Mouse (Mus musculus) mesoderm, embryonic 11.5 days (tissue): ENCODE measurements around the gene Ccdc154.
A peak's percentile ranks its signal among the peaks of the same experiment; 100 is the strongest.
"Not testable (repeated sequence)": the region's sequence is repeated elsewhere in the genome, so short reads cannot be mapped to it uniquely, and the experiment has no call there.

Experiments used
- DNase-seq: peaks from one replicate; pipeline ENCODE4 v3.0.0-alpha.2; 2012; ENCODE audit warnings: low read depth, low spot score

Gene Ccdc154

DNA sequence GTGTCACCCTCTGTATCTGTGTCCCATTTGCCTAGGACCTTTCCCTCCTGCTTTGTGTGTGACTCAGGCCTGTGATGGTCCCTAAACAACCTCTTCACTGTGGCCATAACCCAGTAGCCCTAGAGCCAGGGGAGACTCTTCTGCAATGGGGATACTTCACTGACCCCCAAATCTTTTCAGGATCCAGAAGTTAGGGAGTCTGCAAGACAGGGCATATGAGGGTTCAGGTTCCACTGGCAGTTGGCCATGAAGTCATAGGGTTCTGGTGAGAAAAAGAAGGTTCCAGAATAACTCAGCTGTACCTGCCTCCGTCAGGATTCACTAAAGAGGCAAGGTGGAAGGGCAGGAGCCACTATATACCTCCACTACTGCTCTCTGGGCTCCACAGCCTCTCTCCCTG is at the start of gene Ccdc154:
Gene Ccdc154, plus strand, starts transcription at position 301 of the 400 bp plus-strand sequence.
- DNase-seq, result no peak

DNA sequence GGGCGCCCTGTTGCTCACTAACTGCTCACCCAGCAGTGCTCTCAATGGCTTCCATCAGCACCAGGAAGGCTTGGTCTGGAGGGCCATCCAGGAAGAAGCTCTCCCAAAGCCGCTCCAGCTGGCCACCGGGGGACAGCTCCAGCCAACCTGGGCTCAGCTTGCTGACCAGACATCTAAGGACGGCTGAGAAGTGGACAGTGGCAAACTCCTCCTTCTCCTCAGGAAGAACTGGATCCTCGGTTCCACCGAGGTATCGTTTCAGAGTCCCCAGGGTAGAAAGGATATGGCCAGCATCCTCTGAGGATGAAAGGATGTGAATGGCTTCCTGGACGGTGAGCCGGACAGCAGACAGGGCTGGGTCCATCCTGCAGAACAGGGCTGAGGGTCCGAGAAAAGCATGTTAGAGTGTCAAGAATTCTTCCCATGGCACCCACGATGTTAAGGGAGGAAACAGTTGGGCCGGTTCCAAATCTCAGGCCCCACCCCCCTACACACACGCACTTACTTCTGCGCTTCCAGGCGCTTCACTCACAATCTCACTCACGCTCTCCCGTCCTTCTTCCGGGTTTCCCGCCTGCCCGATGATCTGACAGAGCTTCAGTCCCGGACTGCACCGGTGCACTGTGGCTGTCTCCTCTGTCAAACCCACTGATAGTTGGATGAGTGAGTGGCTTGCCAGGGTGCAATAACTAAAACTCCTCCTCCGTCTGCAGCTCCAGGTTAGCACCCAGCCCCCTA is 47.2 kb upstream of the Ccdc154 start:
- no peak for DNase-seq

DNA sequence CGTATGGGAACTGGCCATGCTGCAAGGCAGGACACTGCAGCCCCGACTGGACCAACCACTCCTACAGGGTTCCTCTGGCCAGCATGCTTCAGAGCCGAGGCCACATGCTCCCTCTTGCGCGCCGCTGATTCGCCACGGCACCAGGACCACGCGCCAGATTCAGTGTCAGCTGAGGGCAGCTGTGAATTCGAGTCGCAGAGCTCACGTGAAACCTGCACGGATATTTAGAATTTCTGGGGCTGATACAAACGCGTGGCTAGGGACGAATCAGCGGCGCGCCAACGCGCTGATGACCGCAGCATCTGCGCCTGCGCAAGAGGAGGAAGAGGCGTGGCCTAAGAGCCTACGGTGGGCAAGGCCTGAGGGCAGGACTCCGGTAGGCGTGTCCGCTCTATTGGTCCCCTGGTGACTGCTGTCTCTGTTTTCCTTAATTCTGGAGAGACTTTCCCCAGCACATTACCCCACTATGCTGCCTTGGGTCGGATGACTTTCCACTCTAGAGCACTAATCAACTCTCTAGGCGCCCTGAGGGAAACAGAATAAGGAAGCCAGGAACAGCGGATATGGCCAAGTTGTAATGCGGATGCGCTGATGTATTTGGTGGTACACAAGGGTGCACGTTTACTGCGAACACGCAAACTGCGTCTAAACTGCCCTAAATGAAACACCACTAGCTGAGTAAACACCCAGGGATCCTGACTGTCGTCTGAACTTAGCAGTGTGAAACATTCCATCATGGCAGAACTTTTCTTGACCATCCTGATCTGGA is 46.4 kb upstream of the Ccdc154 start, which contains the start of gene Telo2:
Gene Telo2, minus strand, starts transcription at position 304 of the 769 bp plus-strand sequence.
- DNase-seq, result peak; percentile 95

DNA sequence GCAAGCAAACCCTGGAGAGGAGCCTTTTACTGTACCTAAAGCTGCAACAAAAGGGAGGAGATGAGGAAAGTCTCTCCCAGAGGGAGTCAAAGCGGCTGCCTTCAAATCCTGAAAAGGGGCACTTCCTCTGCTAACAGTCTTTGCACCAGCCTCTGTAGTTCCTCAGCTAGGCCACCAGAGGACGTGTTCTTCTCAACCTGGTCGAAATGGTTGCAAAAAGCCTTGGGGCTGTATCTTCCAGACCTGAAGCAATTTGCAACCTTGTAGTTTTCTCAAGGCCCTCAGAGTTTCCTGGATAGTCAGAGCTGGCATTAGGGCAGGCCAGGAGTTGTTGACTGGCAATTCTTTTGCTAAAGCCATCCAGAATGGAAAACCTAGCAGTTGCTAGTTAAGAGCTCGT is 45.0 kb upstream of the Ccdc154 start:
- DNase-seq, result peak; percentile 50

DNA sequence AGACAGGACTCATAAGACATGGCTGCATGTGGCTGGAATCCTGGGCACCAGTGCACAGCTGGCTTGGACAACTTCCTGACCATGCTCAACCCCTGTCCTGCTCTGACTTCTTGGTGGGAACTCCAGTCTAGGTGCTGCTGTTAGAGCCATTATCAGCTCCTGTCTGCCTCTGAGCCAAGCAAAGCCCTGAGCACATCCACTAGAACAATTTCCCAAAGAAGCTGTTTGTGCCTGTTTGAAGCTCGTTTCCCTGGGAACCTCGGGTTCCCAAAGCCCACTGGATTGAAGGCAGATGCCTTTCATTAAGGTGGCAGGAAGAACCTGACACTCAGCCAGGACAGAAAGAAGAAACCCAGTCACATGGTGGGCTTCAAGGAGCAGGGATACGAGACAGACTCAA is 41.9 kb upstream of the Ccdc154 start, which contains the start of gene Ptx4:
Gene Ptx4, plus strand, starts transcription at position 355 of the 400 bp plus-strand sequence.
- DNase-seq, result no peak

GRCm38 (mm10) chr17:25123979-25124378 is 38.3 kb upstream of the Ccdc154 start:
- no peak for DNase-seq

DNA sequence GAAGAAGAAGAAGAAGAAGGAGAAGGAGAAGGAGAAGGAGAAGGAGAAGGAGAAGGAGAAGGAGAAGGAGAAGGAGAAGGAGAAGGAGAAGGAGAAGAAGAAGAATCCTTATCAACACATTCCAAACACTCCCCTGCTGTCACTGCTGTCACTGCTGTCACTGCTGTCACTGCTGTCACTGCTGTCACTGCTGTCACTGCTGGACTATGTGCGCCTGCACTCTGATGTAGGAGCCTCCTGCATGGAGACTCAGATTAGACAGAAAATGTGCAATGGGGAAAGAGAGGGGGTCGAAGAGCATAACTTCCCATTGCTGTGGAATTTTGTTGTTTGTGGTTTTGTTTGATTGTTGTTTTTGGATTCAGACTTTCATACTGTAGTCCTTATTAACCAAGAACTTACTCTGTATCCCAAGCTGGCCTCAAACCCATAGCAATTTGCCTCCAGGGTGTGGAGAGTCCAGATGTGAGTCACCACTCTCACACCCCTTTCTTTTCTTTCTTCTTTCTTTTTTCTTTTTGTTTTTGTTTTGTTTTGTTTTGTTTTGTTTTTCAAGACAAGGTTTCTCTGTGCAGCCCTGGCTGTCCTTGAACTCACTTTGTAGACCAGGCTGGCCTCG is 36.7 kb upstream of the Ccdc154 start:
- not testable (repeated sequence) for DNase-seq

- no peak for DNase-seq
Observed at GRCm38 (mm10) chr17:25127079-25127478, 35.2 kb upstream of the Ccdc154 start.

GRCm38 (mm10) chr17:25127681-25128080 is 34.6 kb upstream of the Ccdc154 start:
- DNase-seq, result no peak

GRCm38 (mm10) chr17:25130060-25130459 is 32.2 kb upstream of the Ccdc154 start:
- DNase-seq, result no peak

GRCm38 (mm10) chr17:25133275-25133698 is 29.0 kb upstream of the Ccdc154 start, which contains the start of gene Clcn7:
Gene Clcn7 (plus strand): TSS chr17:25133391.
- DNase-seq, result peak; percentile 95

DNA sequence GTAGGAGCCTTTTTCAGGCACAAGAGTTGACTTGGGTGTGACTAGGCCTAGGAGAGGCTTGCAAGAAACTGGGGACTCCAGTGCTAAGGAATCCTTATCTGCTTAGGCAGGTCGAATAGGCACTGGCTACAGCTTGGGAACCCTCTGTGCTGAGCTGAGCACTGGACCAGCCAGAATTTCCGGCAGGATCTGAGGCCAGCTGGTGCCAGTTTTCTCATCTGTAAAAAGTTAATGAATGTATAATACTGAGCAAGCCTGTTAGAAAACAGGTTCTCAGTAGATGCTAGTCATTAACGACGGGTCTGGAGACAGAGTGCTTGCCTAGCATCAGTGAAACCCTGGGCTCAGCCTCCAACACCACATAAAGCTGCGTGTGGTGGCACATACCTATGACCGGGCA is 26.6 kb upstream of the Ccdc154 start:
- DNase-seq, result no peak

- no peak for DNase-seq
Observed at GRCm38 (mm10) chr17:25138803-25139202, 23.5 kb upstream of the Ccdc154 start.

- no peak for DNase-seq
Observed at GRCm38 (mm10) chr17:25139960-25140359, 22.3 kb upstream of the Ccdc154 start.

DNA sequence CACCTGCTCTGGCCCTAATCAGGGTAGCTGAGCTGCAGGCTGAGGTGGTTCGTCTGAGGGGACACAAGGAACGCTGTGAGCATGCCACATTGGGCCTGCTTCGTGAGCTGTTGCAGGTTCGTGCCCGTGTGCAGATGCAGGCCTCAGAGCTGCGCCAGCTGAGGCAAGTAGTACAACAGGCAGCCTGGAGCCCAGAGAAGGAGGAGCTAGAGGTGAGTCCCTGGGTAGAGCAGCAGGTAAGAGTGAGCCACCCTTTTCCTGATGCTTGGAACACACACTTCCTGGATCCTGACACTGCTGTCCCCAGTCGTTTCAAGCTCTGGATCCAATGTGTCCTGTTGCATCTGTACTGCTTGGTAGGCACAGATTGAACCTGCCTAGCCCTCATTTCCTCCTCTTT is 1.1 kb downstream of the Ccdc154 start:
- no peak for DNase-seq

DNA sequence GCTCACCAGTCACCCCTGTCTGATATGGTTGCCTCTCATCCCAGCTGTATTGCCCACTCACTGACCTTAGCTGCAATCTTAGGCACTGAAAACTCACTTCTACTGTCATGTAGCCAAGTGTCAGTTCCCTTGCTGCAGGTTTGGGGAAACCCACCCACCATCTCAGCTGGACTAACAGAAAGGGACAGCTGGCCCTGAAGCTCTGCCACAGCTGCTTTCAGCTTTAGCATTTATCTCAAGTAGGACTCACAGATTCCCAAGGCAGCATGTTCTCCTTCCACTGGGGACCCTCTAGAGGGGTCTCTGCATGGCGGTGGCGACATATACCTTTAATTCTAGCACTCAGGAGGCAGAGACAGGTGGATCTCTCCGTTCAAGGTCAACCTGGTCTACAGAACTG is 2.5 kb downstream of the Ccdc154 start:
- DNase-seq, result no peak

- DNase-seq, result no peak
Observed at GRCm38 (mm10) chr17:25165970-25166671, 3.9 kb downstream of the Ccdc154 start.

GRCm38 (mm10) chr17:25169706-25170105 is 7.4 kb downstream of the Ccdc154 start:
- DNase-seq, result no peak

DNA sequence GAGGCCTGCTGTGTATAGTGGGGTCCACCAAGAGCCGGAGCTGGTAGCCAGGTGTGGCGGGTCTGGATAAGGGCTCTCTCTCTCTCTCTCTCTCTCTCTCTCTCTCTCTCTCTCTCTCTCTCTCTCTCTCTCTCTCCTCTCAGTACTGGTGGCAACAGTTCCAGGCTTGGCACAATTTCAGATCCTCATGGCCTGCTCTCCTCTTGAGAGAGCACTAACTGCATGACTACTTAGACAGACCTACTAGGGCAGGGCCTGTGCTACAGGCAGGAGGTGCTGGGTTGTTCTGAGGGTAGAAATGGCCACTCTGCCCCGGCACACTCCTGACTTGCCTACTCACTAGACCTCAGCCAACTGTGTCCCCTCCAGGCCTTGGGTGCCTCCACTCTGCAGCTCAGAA is 10.3 kb downstream of the Ccdc154 start:
- DNase-seq, result no peak

DNA sequence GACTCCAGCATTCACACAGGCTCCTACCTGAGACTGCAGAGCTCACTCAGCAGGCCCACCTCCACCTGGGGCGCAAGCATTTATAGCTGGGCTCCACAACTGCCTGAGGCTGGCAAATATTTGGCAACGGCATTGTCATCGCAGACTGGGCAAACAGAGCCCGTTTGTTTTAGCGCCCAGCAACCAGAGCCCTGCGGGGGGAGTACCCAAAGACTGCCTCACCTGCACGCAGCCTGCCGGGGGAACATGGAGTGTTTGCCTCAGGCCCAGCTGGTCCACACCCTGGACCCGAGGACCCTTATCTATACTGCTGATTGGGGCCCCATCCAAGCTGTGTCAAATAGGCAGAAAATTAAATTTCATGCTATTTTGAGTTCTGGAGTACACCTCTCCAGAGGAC is 13.2 kb downstream of the Ccdc154 start, which contains the start of gene Gm38655:
Gene Gm38655, minus strand, starts transcription at position 61 of the 400 bp plus-strand sequence.
- DNase-seq, result no peak

GRCm38 (mm10) chr17:25183232-25183631 is 21.0 kb downstream of the Ccdc154 start:
- DNase-seq, result no peak
